Mouse (Mus musculus) left cerebral cortex, postnatal 4 days (tissue): Measurements from ENCODE around the gene Ghitm. TPM values are rescaled to one million over a fixed set of nuclear protein-coding genes. Genes with fewer than 3 reads are reported as not detected.

Source experiments
- DNase-seq: peaks from one replicate; pipeline ENCODE4 v3.0.0-alpha.2; 2022
- intact Hi-C: fragments of 180-260 bp; cut with DNase I; formaldehyde crosslinking; loops from one replicate; pipeline ENCODE4 v1.15.1; 2025
- total RNA-seq, 2 experiments: library from RNA; stranded (reverse); gene quantifications; 2 replicates each; pipeline ENCODE4 v1.2.3; 2021

Ghitm gene
- total RNA-seq, 2 experiments from 2014 or later = 133 to 139 TPM

DNA sequence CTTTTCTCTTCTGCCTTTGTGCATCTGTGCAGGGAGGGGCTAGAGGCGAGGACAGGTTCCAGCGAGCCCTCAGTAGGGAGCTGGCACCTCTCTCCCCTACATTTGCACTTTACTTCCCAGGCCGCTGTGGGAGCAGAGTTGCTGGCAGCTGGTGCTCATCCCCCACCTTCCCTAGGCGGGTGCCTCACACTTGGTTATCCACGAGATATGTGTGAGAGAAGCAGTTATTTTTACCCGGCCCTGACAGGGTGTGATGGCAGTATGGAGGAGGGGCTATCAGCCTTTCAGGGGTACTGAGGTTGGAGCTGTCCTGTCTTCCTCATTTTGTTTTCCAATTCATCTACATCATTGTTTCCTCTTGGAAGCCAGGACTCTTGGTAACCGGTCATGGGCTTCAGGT, 29.2 kb downstream of the Ghitm start:
- intact Hi-C loops = no loop called here
- DNase-seq = peak; percentile 24

DNA sequence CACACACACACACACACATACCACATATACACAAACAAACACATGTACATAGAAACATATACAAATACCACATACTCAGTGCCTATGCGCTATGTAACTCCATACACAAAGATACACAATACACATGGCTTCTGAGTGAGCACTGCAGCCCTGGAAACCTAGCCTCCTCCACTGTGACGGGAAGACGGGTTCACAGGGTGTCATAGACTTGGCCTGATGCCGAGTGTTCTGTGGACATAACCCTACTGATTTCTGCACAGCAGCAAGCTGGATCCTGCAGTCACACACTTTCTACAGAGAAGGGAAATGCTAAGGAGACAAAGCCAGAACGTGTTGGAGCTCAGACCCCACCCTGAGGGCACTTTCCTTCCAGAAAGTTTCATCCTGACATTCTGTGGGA, 30.3 kb downstream of the Ghitm start:
- peak; percentile 44 for DNase-seq
- intact Hi-C loops = no loop called here

DNA sequence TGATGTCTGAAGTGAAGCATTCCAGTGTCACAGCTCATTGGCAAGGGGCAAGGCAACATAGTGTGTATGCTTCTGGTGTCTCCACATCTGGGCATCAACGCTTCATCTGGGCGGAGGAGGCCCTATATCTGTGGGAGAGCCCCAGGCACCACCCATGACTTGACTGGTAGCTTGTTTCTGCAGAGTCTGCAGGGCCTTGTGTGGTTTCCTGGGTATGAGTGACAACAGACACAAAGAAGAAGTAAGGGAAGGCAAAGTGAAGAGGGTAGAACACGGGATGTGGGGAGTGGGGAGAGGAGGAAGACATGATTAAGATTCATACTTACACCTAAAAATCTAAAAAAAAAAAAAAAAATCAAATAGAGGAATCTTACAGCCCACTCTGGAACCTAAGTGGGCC, 32.6 kb downstream of the Ghitm start:
- no peak for DNase-seq
- intact Hi-C loops = no loop called here

DNA sequence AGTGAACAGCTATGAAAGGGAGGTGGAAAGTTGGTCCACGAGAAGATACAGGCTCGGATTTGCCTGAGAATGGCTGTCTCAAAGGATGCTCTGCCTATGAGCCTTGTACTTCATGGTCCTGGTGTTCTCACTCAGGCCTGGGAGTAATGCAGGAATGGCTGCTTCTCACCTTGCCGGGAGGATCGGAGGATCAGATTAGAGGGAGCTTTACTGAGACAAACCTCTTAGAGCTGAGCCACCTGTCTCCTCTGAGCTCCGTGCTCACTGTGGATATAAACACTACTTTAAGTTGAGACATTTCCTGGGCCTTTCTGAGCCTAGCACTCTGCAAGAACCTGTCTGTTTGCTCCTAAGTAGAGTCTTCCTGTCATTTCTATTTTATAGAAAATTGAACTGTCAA, 33.5 kb downstream of the Ghitm start:
- DNase-seq = no peak
- intact Hi-C loops = no loop called here

DNA sequence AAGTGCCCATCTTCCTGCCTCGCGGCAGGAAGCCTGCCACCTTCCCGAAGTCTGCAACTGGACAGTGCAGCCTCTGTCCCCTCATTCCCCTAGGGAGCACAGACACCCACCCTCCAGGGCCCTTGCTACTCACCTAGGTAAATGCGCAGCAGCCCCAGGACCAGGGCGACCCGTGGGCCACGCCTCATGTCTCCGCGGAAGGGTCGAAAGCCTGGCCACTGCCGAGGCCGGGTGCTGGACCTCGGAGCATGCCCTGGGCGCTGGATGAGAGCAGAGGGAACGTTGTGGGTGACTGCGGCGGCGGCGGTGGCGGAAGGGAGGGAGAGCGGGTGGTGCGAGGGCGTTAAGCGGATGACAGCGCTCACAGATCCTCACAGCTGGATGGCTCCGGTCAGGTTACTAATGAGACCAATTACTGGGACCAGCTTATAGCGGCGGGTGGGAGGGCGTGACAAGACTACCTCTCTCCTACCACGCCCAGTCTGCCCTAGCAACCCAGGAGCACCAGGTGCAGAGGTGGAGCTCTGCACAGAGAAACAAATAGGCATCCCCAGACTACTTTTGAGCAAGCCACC, 37.0 kb downstream of the Ghitm start, which contains the start of gene Cdhr1:
Gene Cdhr1, minus strand, starts transcription at position 392 of the 575 bp plus-strand sequence.
- DNase-seq = peak; percentile 26
- intact Hi-C loops = no loop called here

DNA sequence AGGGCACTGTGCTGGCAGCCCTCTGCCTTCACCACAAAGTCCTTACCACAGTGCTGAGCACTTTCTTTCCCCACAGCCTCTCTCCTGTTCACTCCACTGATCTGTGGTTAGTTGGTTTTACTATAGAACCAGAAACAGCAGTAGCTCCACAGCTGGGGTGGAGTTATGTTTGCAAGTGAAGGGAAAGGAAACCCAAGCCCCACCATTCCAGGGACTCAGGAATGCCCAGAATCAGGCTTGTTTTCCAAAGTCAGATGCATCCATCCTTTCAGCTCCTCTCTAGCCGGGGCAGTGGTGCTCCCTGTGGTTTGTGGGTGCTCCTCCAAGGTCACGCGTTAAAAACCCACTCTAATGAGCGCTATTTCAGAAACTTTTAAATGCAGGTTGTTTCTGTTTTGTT, 39.5 kb downstream of the Ghitm start:
- no peak for DNase-seq
- intact Hi-C loops = no loop called here

DNA sequence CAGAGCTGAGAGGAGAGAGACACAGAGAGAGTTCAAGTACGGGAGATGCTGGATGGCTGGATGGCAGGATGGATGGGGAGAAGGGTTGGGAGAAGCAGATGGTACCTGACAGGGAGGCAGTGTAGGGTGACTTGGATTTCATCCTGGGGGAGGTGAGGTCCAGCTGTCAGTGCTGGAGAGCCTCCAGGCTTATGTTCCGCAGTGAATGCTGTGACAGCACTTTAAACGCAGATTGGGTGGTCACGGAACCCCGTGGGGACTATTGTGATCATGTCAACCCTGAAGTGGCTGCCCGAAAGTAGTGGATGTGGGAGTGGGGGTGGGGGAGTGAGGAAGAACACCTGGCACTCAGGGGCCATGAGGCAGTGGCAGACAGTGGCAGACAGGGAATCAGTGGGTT, 40.6 kb downstream of the Ghitm start:
- peak; percentile 64 for DNase-seq
- intact Hi-C loops = no loop called here

DNA sequence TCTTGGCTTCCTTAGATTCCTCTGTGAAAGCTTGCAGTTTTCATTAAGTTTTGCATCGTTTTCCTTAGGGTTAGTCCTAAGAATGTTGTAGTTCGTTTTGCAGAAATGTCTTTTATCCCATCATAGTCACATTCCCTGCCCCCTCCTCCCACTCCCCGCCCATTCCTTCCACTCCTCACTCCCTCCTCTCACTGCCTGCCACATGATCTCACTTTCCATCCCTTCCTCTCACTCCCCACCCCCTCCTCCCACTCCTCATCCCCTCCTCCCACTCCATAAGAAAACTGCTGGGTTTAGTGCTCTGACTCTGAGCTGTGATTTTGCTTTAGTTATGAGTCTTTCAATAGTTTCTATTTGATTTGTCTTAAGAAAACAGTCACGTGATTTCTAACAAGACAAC, 51.3 kb downstream of the Ghitm start:
- intact Hi-C loops = no loop called here
- no peak for DNase-seq

DNA sequence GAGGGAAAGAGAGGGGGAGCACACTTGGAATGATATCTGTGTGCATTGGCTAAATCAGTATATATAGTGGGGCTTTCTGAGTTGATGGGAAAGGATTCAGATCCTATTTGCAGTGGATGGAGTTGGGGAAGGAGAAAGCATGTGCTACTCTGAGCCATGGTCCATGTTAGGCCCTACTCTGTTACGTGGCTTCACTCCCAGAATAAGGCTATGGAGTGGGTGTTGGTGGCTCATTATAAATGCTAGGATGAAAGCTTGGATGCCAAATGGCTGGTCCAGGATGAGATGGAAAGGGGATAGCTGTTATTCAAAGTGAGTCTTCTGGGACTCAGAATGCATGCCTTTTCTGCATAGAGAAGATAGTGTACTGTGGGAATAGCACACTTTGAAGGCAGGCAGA, 54.3 kb downstream of the Ghitm start:
- DNase-seq = no peak
- intact Hi-C loops = no loop called here

Other genes with a start within 250 kb of the Ghitm start
- 100 to 1,000 TPM; 123 to 124 TPM for gene Ccser2, start 166.5 kb downstream of the Ghitm start, total RNA-seq
- gene Rgr, start 86.3 kb downstream of the Ghitm start, total RNA-seq = not detected
- gene Lrit1, start 80.4 kb downstream of the Ghitm start, total RNA-seq = not detected
- not detected for gene Lrit2, start 67.3 kb downstream of the Ghitm start, total RNA-seq
- gene Cdhr1, start 36.9 kb downstream of the Ghitm start, total RNA-seq = 10 to 100 TPM in 1 of 2 experiments, 1 to 10 TPM in 1; 9.4 to 11.5 TPM
- under 1 TPM; 0.54 to 0.72 TPM for gene 2610528A11Rik, start 21.2 kb downstream of the Ghitm start, total RNA-seq